Mouse (Mus musculus) kidney, adult 11 months (tissue): Measurements from ENCODE around the gene Olfr330.
A peak's percentile ranks its signal among the peaks of the same experiment; 100 is the strongest.
"Not testable (repeated sequence)": the region's sequence is repeated elsewhere in the genome, so short reads cannot be mapped to it uniquely, and the experiment has no call there.

ENCODE experiments used
- DNase-seq: peaks from one replicate; pipeline ENCODE4 v3.0.0; 2022

Olfr330 gene

GRCm38 (mm10) chr11:58534736-58535135 is at the start of gene Olfr330:
TSS of gene Olfr330 (minus strand) at chr11:58534836.
- not testable (repeated sequence) for DNase-seq

GRCm38 (mm10) chr11:58578636-58579035 is 44.0 kb upstream of the Olfr330 start:
- DNase-seq = no peak

- DNase-seq = no peak
Measured at GRCm38 (mm10) chr11:58577430-58577829, 42.8 kb upstream of the Olfr330 start, which contains the start of gene Olfr325. TSS of gene Olfr325 (plus strand) at chr11:58577730.

- no peak for DNase-seq
Measured at GRCm38 (mm10) chr11:58570405-58570804, 35.8 kb upstream of the Olfr330 start, which contains the start of gene Olfr224. TSS of gene Olfr224 (minus strand) at chr11:58570553.

- DNase-seq = no peak
Measured at GRCm38 (mm10) chr11:58555536-58555935, 20.9 kb upstream of the Olfr330 start, which contains the start of gene Olfr328. TSS of gene Olfr328 (minus strand) at chr11:58555636.

- DNase-seq = no peak
Measured at GRCm38 (mm10) chr11:58546322-58546721, 11.7 kb upstream of the Olfr330 start, which contains the start of gene Olfr329-ps. TSS of gene Olfr329-ps (minus strand) at chr11:58546422.

GRCm38 (mm10) chr11:58519756-58520155 is 14.9 kb downstream of the Olfr330 start:
- DNase-seq = peak; percentile 14

GRCm38 (mm10) chr11:58518916-58519315 is 15.7 kb downstream of the Olfr330 start:
- DNase-seq = peak; percentile 43

- not testable (repeated sequence) for DNase-seq
Measured at GRCm38 (mm10) chr11:58509058-58509457, 25.6 kb downstream of the Olfr330 start.

- DNase-seq = not testable (repeated sequence)
Measured at GRCm38 (mm10) chr11:58502472-58502871, 32.2 kb downstream of the Olfr330 start, which contains the start of gene Olfr331. TSS of gene Olfr331 (minus strand) at chr11:58502572.

GRCm38 (mm10) chr11:58499290-58499689 is 35.3 kb downstream of the Olfr330 start:
- no peak for DNase-seq

- DNase-seq = no peak
Measured at GRCm38 (mm10) chr11:58498761-58499160, 35.9 kb downstream of the Olfr330 start.

- DNase-seq = no peak
Measured at GRCm38 (mm10) chr11:58492455-58492854, 42.2 kb downstream of the Olfr330 start, which contains the start of gene Olfr332. TSS of gene Olfr332 (minus strand) at chr11:58492555.
